Mouse (Mus musculus) heart, embryonic 12.5 days (tissue): ENCODE measurements around the gene Fer. TPM values are rescaled to one million over a fixed set of nuclear protein-coding genes. Genes with fewer than 3 reads are reported as not detected.

Source experiments
- ATAC-seq: fragments of 200-750 bp; cut with Nextera tagmentation; 2 replicates; pipeline ENCODE4 v1.8.0; 2017; ENCODE audit warnings: moderate TSS enrichment, moderate library complexity; ENCODE audit not compliant: insufficient number of reproducible peaks, low FRiP score
- H3K27ac ChIP-seq: fragments of 300-500 bp; sonication (generic); 2 replicates; pipeline ENCODE4 v1.5.1; 2016; ENCODE audit warnings: mild to moderate bottlenecking, moderate library complexity; ENCODE audit not compliant: poor library complexity, severe bottlenecking
- H3K27me3 ChIP-seq: fragments of 300-500 bp; sonication (generic); replicated peaks from 2 replicates; pipeline ENCODE4 v1.6.1; 2016; ENCODE audit warnings: mild to moderate bottlenecking, moderate library complexity
- H3K36me3 ChIP-seq: fragments of 300-500 bp; sonication (generic); 2 replicates; pipeline ENCODE4 v1.6.1; 2016; ENCODE audit warnings: mild to moderate bottlenecking, moderate library complexity
- H3K4me1 ChIP-seq: fragments of 300-500 bp; sonication (generic); replicated peaks from 2 replicates; pipeline ENCODE4 v1.6.1; 2016; ENCODE audit warnings: mild to moderate bottlenecking
- H3K4me2 ChIP-seq: fragments of 300-500 bp; sonication (generic); 2 replicates; pipeline ENCODE4 v1.6.1; 2016; ENCODE audit warnings: mild to moderate bottlenecking, moderate library complexity
- H3K4me3 ChIP-seq: fragments of 300-500 bp; sonication (generic); 2 replicates; pipeline ENCODE4 v1.5.1; 2016; ENCODE audit warnings: mild to moderate bottlenecking
- H3K9ac ChIP-seq: fragments of 300-500 bp; sonication (generic); 2 replicates; pipeline ENCODE4 v1.6.1; 2016; ENCODE audit warnings: mild to moderate bottlenecking, moderate library complexity
- H3K9me3 ChIP-seq: fragments of 300-500 bp; sonication (generic); replicated peaks from 2 replicates; pipeline ENCODE4 v1.6.1; 2016; ENCODE audit warnings: mild to moderate bottlenecking, moderate library complexity
- WGBS: fragments of 180-500 bp; shearing (Covaris S2); methylation state at CpG from one replicate; pipeline ENCODE4 v1.1.7; 2016; 5-methylcytosine and 5-hydroxymethylcytosine counted together
- polyA plus RNA-seq: library from polyadenylated mRNA; unstranded; fragments of >200 nt; fragmentation: Nextera tagmentation; extraction: Ambion mirVana; gene quantifications from 2 replicates; pipeline ENCODE4 v1.2.1, GENCODE M21; 2016

Fer gene
- polyA plus RNA-seq, 1 experiment from 2014 or later = 27.7 TPM

GRCm38 (mm10) chr17:63974253-63974652 lies 111.4 kb downstream of the Fer start:
- no peak for ATAC-seq
- no peaks in the 10 kb centered on the region for H3K27me3 ChIP-seq
- no peak overlapping the region for H3K4me3 ChIP-seq
- 87% methylated on average over 5 of the region's 5 CpGs for WGBS
- H3K4me2 ChIP-seq = no peak overlapping the region
- no peaks in the 10 kb centered on the region for H3K9me3 ChIP-seq
- peaks cover 5% of the 10 kb centered on the region for H3K36me3 ChIP-seq
- no peak overlapping the region for H3K9ac ChIP-seq
- peaks cover 20% of the 10 kb centered on the region for H3K4me1 ChIP-seq
- H3K27ac ChIP-seq = no peak overlapping the region

DNA sequence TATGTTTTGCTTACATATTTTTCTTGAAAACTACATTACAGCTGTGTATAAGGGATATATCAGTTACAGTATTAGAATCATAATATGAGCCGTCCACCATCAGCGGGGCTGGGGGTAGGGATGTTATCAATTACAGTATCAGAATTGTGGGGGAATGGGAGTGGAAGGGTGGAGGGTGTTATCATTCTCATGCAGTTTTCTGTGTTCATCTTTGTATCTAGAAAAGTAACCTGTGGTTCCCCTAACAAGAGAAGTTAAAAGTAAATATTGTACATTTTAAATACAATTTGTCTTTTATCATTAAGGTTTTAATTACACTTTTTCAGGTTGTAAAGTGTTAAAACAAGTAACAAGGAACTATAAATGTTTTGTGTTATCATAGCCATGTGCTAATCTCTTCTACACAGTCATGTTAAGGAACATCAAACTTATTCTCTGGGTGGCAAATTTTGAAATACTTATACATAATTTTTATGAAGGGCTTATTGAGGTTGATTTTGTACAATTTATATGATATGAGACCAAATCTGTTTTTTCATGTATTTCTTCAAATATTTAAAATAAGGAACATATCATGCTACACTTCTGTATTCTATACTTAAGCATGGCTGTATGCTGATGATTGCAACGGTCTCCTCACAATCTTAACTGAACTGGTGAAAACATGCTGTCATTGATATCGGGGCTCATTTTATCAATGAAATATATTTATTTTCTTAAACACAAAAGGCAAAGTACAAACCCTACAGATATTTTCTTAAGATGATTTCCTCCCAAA lies 116.1 kb downstream of the Fer start:
- Histone ChIP-seq H3K27me3 (no peaks in the 10 kb centered on the region), H3K4me1 (no peaks in the 10 kb centered on the region), H3K4me2 (no peak overlapping the region), H3K4me3 (no peak overlapping the region), H3K36me3 (peaks cover 8% of the 10 kb centered on the region), H3K9ac (no peak overlapping the region), H3K27ac (no peak overlapping the region), H3K9me3 (no peaks in the 10 kb centered on the region)
- ATAC-seq = no peak
- 67% methylated on average over 4 of the region's 4 CpGs for WGBS

DNA sequence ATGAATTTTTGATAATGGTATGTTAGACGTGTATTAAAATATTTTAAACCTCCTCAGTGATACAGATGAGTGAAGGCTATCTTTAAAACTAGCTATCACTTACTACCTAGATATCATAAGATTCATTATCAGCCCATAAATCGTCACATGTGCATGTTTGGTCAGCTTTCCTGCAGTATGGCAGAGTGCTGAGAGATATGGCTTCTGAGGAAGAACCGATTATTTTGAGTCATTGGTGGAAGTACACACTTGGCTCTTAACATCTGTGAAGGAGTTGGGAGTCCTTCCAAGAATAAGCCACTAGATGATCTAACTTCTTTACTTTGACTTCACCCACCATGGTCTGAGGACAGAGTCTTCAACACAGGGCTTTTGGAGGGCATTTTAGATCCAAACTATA lies 117.3 kb downstream of the Fer start:
- H3K4me3 ChIP-seq = no peak overlapping the region
- no peak overlapping the region for H3K9ac ChIP-seq
- H3K27me3 ChIP-seq = no peaks in the 10 kb centered on the region
- H3K4me1 ChIP-seq = no peaks in the 10 kb centered on the region
- H3K36me3 ChIP-seq = peaks cover 3% of the 10 kb centered on the region; the same call in 1 of the 2 replicates
- ATAC-seq = no peak
- no peaks in the 10 kb centered on the region for H3K9me3 ChIP-seq
- 72% methylated on average over 3 of the region's 3 CpGs for WGBS
- no peak overlapping the region for H3K27ac ChIP-seq
- H3K4me2 ChIP-seq = no peak overlapping the region

GRCm38 (mm10) chr17:63988710-63989109 lies 125.8 kb downstream of the Fer start:
- Histone ChIP-seq H3K9ac (no peak overlapping the region), H3K27me3 (no peaks in the 10 kb centered on the region), H3K36me3 (0 out of 2 replicates have a peak, but pooled peaks cover 3% of the 10 kb centered on the region), H3K27ac (no peak overlapping the region), H3K4me2 (no peak overlapping the region), H3K4me3 (no peak overlapping the region), H3K9me3 (no peaks in the 10 kb centered on the region), H3K4me1 (peaks cover 3% of the 10 kb centered on the region; the same call in 1 of the 2 replicates)
- no peak for ATAC-seq
- 80% methylated on average over 2 of the region's 2 CpGs for WGBS

GRCm38 (mm10) chr17:63991160-63991559 lies 128.3 kb downstream of the Fer start:
- Histone ChIP-seq H3K4me3 (no peak overlapping the region), H3K27ac (no peak overlapping the region), H3K27me3 (no peaks in the 10 kb centered on the region), H3K4me2 (no peak overlapping the region), H3K36me3 (0 out of 2 replicates have a peak, but pooled peaks cover 3% of the 10 kb centered on the region), H3K4me1 (peaks cover 3% of the 10 kb centered on the region; the same call in 1 of the 2 replicates), H3K9ac (no peak overlapping the region), H3K9me3 (no peaks in the 10 kb centered on the region)
- no peak for ATAC-seq
- 84% methylated on average over 3 of the region's 3 CpGs for WGBS

- no peaks in the 10 kb centered on the region for H3K27me3 ChIP-seq
- no peaks in the 10 kb centered on the region for H3K9me3 ChIP-seq
- H3K4me2 ChIP-seq = no peak overlapping the region
- no peak overlapping the region for H3K9ac ChIP-seq
- H3K36me3 ChIP-seq = peaks cover 5% of the 10 kb centered on the region; the same call in 1 of the 2 replicates
- H3K27ac ChIP-seq = no peak overlapping the region
- ATAC-seq = no peak
- H3K4me3 ChIP-seq = no peak overlapping the region
- peaks cover 3% of the 10 kb centered on the region; the same call in 1 of the 2 replicates for H3K4me1 ChIP-seq
- 85% methylated on average over 1 of the region's 1 CpGs for WGBS
Measured at GRCm38 (mm10) chr17:63995921-63996320, 133.1 kb downstream of the Fer start.

- Histone ChIP-seq H3K4me2 (no peak overlapping the region), H3K4me3 (no peak overlapping the region), H3K27me3 (no peaks in the 10 kb centered on the region), H3K9me3 (no peaks in the 10 kb centered on the region), H3K27ac (no peak overlapping the region), H3K36me3 (peaks cover 3% of the 10 kb centered on the region; the same call in 1 of the 2 replicates), H3K4me1 (peaks cover 3% of the 10 kb centered on the region; the same call in 1 of the 2 replicates), H3K9ac (no peak overlapping the region)
- WGBS = 68% methylated on average over 6 of the region's 6 CpGs
- no peak for ATAC-seq
Measured at GRCm38 (mm10) chr17:63997643-63998042, 134.8 kb downstream of the Fer start.

DNA sequence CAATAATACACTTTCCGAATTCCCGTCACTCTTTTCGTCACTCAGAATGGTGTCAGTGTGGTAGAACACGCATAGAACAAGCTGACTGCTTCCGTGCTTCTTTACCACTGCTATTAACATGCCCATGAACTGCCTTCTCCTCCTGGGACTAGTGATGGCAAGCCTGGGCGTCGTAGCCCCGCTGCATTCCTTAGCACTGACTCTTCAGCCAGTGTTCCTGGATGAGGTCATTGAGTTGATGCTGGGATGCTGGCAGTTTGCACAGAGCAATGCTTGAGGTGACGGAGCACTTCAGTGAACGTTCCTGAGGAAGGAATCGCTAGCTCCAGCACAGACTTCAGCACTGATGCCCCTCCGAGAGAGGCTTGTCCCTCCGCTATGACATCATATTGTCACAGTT lies 140.6 kb downstream of the Fer start:
- ATAC-seq = no peak
- Histone ChIP-seq H3K4me3 (no peak overlapping the region), H3K36me3 (peaks cover 3% of the 10 kb centered on the region; the same call in 1 of the 2 replicates), H3K9me3 (no peaks in the 10 kb centered on the region), H3K4me1 (peaks cover 6% of the 10 kb centered on the region), H3K27me3 (no peaks in the 10 kb centered on the region), H3K9ac (no peak overlapping the region), H3K4me2 (peak overlapping the region; percentile 13), H3K27ac (no peak overlapping the region)
- 43% methylated on average over 13 of the region's 13 CpGs for whole genome bisulfite sequencing

- Histone ChIP-seq H3K4me3 (no peak overlapping the region), H3K36me3 (peaks cover 3% of the 10 kb centered on the region; the same call in 1 of the 2 replicates), H3K27me3 (no peaks in the 10 kb centered on the region), H3K9ac (no peak overlapping the region), H3K4me2 (no peak overlapping the region), H3K4me1 (peaks cover 6% of the 10 kb centered on the region), H3K27ac (no peak overlapping the region), H3K9me3 (no peaks in the 10 kb centered on the region)
- WGBS = 78% methylated on average over 4 of the region's 4 CpGs
- no peak for ATAC-seq
Measured at GRCm38 (mm10) chr17:64005575-64006249, 142.8 kb downstream of the Fer start.

GRCm38 (mm10) chr17:64016606-64017005 lies 153.7 kb downstream of the Fer start:
- H3K4me2 ChIP-seq = no peak overlapping the region
- 94% methylated on average over 4 of the region's 4 CpGs for WGBS
- H3K27me3 ChIP-seq = no peaks in the 10 kb centered on the region
- H3K36me3 ChIP-seq = no peaks in the 10 kb centered on the region
- H3K9me3 ChIP-seq = no peaks in the 10 kb centered on the region
- peaks cover 5% of the 10 kb centered on the region; the same call in 1 of the 2 replicates for H3K4me1 ChIP-seq
- no peak overlapping the region for H3K27ac ChIP-seq
- H3K9ac ChIP-seq = no peak overlapping the region
- no peak for ATAC-seq
- no peak overlapping the region for H3K4me3 ChIP-seq

DNA sequence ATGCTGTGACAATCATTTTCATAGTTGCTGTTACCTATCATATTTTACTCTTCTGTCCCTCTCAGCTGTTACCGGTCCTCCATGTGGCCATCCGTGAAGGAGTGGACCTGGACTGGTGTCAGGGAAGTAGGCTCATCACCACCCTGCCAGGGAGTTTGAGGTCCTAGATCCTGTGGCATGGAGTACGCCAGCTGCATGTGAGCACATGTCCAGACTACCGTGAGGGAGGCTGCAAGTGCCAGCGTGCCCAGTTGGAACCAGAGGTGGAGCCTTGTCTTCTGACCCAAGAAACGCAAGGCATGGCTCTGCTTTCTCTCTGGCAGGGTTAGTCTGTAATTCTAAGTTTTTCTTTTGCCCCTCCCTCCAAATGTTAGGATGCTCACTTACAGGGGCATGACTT lies 155.4 kb downstream of the Fer start:
- no peaks in the 10 kb centered on the region for H3K9me3 ChIP-seq
- 90% methylated on average over 6 of the region's 6 CpGs for WGBS
- H3K27me3 ChIP-seq = no peaks in the 10 kb centered on the region
- no peak overlapping the region for H3K4me3 ChIP-seq
- ATAC-seq = no peak
- no peak overlapping the region for H3K4me2 ChIP-seq
- peaks cover 5% of the 10 kb centered on the region; the same call in 1 of the 2 replicates for H3K4me1 ChIP-seq
- H3K9ac ChIP-seq = no peak overlapping the region
- H3K27ac ChIP-seq = no peak overlapping the region
- H3K36me3 ChIP-seq = no peaks in the 10 kb centered on the region
